Mouse (Mus musculus) liver, embryonic 11.5 days (tissue): ENCODE data around the gene Kctd14. TPM values are rescaled to one million over a fixed set of nuclear protein-coding genes. Genes with fewer than 3 reads are reported as not detected.

Experiments
- ATAC-seq: fragments of 200-750 bp; cut with Nextera tagmentation; replicated peaks from 2 replicates; pipeline ENCODE4 v1.8.0; 2017; ENCODE audit warnings: moderate number of reproducible peaks, mild to moderate bottlenecking, moderate TSS enrichment, moderate library complexity; ENCODE audit not compliant: low FRiP score
- DNase-seq: peaks from one replicate; pipeline ENCODE4 v3.0.0-alpha.2; 2017; ENCODE audit warnings: low spot score
- H3K27ac ChIP-seq: fragments of 300-500 bp; sonication (generic); 2 replicates; pipeline ENCODE4 v1.5.1; 2014; ENCODE audit warnings: mild to moderate bottlenecking, low read depth, low read length, control low read depth
- H3K27me3 ChIP-seq: fragments of 300-500 bp; sonication (generic); replicated peaks from 2 replicates; pipeline ENCODE4 v1.6.1; 2014; ENCODE audit warnings: low read length, mixed read lengths; ENCODE audit not compliant: control insufficient read depth, insufficient read depth
- H3K36me3 ChIP-seq: fragments of 300-500 bp; sonication (generic); 2 replicates; pipeline ENCODE4 v1.6.1; 2014; ENCODE audit warnings: mild to moderate bottlenecking, low read length, moderate library complexity, mixed read lengths; ENCODE audit not compliant: control insufficient read depth, insufficient read depth
- H3K4me1 ChIP-seq: fragments of 300-500 bp; sonication (generic); replicated peaks from 2 replicates; pipeline ENCODE4 v1.6.1; 2014; ENCODE audit warnings: low read length, mixed read lengths; ENCODE audit not compliant: control insufficient read depth, insufficient read depth
- H3K4me2 ChIP-seq: fragments of 300-500 bp; sonication (generic); 2 replicates; pipeline ENCODE4 v1.6.1; 2014; ENCODE audit warnings: mild to moderate bottlenecking, control low read depth, moderate library complexity
- H3K4me3 ChIP-seq: fragments of 300-500 bp; sonication (generic); 2 replicates; pipeline ENCODE4 v1.5.1; 2014; ENCODE audit warnings: low read depth, low read length, control low read depth
- H3K9ac ChIP-seq: fragments of 300-500 bp; sonication (generic); 2 replicates; pipeline ENCODE4 v1.6.1; 2014; ENCODE audit warnings: low read depth, low read length, control low read depth
- H3K9me3 ChIP-seq: fragments of 300-500 bp; sonication (generic); 2 replicates; pipeline ENCODE4 v1.6.1; 2016; ENCODE audit warnings: low read length, inconsistent platforms, mixed read lengths; ENCODE audit not compliant: control insufficient read depth
- WGBS: fragments of 180-500 bp; shearing (Covaris S2); extraction: QIAGEN DNeasy Blood & Tissue Kit; methylation state at CpG from one replicate; pipeline ENCODE4 v1.1.7; 2014; 5-methylcytosine and 5-hydroxymethylcytosine counted together
- polyA plus RNA-seq: library from polyadenylated mRNA; unstranded; fragments of >200 nt; fragmentation: Nextera tagmentation; extraction: Ambion mirVana; gene quantifications from 2 replicates; pipeline ENCODE4 v1.2.1, GENCODE M21; 2014

The Kctd14 gene
- polyA plus RNA-seq, 1 experiment from 2014 or later: 9.2 TPM

GRCm38 (mm10) chr7:97416906-97417777 is 34.0 kb upstream of the Kctd14 start, which contains the start of gene Thrsp:
Gene Thrsp (minus strand): TSS chr7:97417730.
- ATAC-seq: no peak
- Histone ChIP-seq H3K36me3 (no peaks in the 10 kb centered on the region), H3K4me3 (no peak within 1 kb of the TSS), H3K9me3 (no peaks in the 10 kb centered on the region), H3K4me1 (peaks cover 5% of the 10 kb centered on the region; the same call in 1 of the 2 replicates), H3K9ac (no peak within 1 kb of the TSS), H3K27me3 (no peaks in the 10 kb centered on the region), H3K27ac (no peak within 1 kb of the TSS), H3K4me2 (no peak within 1 kb of the TSS)
- 72% methylated on average over 25 of the region's 25 CpGs for WGBS
- no peak for DNase-seq

- H3K27ac ChIP-seq: no peak overlapping the region
- no peak overlapping the region for H3K4me2 ChIP-seq
- no peak for ATAC-seq
- H3K36me3 ChIP-seq: no peaks in the 10 kb centered on the region
- no peak for DNase-seq
- H3K4me1 ChIP-seq: peaks cover 5% of the 10 kb centered on the region; the same call in 1 of the 2 replicates
- no peaks in the 10 kb centered on the region for H3K27me3 ChIP-seq
- no peak overlapping the region for H3K4me3 ChIP-seq
- H3K9me3 ChIP-seq: no peaks in the 10 kb centered on the region
- no peak overlapping the region for H3K9ac ChIP-seq
- 77% methylated on average over 5 of the region's 5 CpGs for WGBS
These were observed 32.4 kb upstream of the Kctd14 start for GRCm38 (mm10) chr7:97418717-97419116.

- 83% methylated on average over 5 of the region's 5 CpGs for WGBS
These were observed 32.0 kb upstream of the Kctd14 start for GRCm38 (mm10) chr7:97419163-97419562.

GRCm38 (mm10) chr7:97420406-97420805 is 30.7 kb upstream of the Kctd14 start:
- Histone ChIP-seq H3K4me2 (no peak overlapping the region), H3K4me1 (no peaks in the 10 kb centered on the region), H3K4me3 (no peak overlapping the region), H3K9ac (no peak overlapping the region), H3K9me3 (no peaks in the 10 kb centered on the region), H3K36me3 (no peaks in the 10 kb centered on the region), H3K27me3 (no peaks in the 10 kb centered on the region), H3K27ac (no peak overlapping the region)
- no peak for DNase-seq
- no peak for ATAC-seq
- WGBS: 56% methylated on average over 1 of the region's 1 CpGs

More at GRCm38 (mm10) chr7:97419163-97419562, 32.0 kb upstream of the Kctd14 start:
- Histone ChIP-seq H3K27me3 (no peaks in the 10 kb centered on the region), H3K4me1 (peaks cover under 1% of the 10 kb centered on the region; the same call in 1 of the 2 replicates), H3K9ac (no peak overlapping the region), H3K36me3 (no peaks in the 10 kb centered on the region), H3K9me3 (no peaks in the 10 kb centered on the region), H3K27ac (no peak overlapping the region), H3K4me3 (no peak overlapping the region), H3K4me2 (no peak overlapping the region)
- no peak for DNase-seq
- ATAC-seq: no peak

GRCm38 (mm10) chr7:97420958-97421651 is 30.0 kb upstream of the Kctd14 start:
- WGBS: 77% methylated on average over 8 of the region's 8 CpGs
- H3K36me3 ChIP-seq: no peaks in the 10 kb centered on the region
- no peaks in the 10 kb centered on the region for H3K27me3 ChIP-seq
- no peak overlapping the region for H3K9ac ChIP-seq
- no peak overlapping the region for H3K4me2 ChIP-seq
- H3K4me3 ChIP-seq: no peak overlapping the region
- DNase-seq: no peak
- no peak overlapping the region for H3K27ac ChIP-seq
- no peak; the same call in 1 of the 2 replicates for ATAC-seq
- H3K9me3 ChIP-seq: no peaks in the 10 kb centered on the region
- no peaks in the 10 kb centered on the region for H3K4me1 ChIP-seq

- DNase-seq: no peak
- Histone ChIP-seq H3K4me1 (no peaks in the 10 kb centered on the region), H3K9ac (no peak overlapping the region), H3K4me2 (no peak overlapping the region), H3K27me3 (no peaks in the 10 kb centered on the region), H3K9me3 (no peaks in the 10 kb centered on the region), H3K36me3 (no peaks in the 10 kb centered on the region), H3K27ac (no peak overlapping the region), H3K4me3 (no peak overlapping the region)
- whole genome bisulfite sequencing: 47% methylated on average over 5 of the region's 5 CpGs
- ATAC-seq: no peak
These were observed 27.4 kb upstream of the Kctd14 start for GRCm38 (mm10) chr7:97423754-97424153.

GRCm38 (mm10) chr7:97424621-97425245 is 26.4 kb upstream of the Kctd14 start:
- WGBS: 9% methylated on average over 12 of the region's 12 CpGs
- no peaks in the 10 kb centered on the region for H3K9me3 ChIP-seq
- no peaks in the 10 kb centered on the region for H3K36me3 ChIP-seq
- DNase-seq (peak; percentile 86), ATAC-seq (peak; percentile 78)
- no peaks in the 10 kb centered on the region for H3K27me3 ChIP-seq
- no peak overlapping the region for H3K9ac ChIP-seq
- H3K4me3 ChIP-seq: no peak overlapping the region
- H3K27ac ChIP-seq: no peak overlapping the region
- H3K4me2 ChIP-seq: no peak overlapping the region
- no peaks in the 10 kb centered on the region; the same call in 1 of the 2 replicates for H3K4me1 ChIP-seq

GRCm38 (mm10) chr7:97426566-97426965 is 24.6 kb upstream of the Kctd14 start:
- Histone ChIP-seq H3K4me3 (no peak overlapping the region), H3K9me3 (no peaks in the 10 kb centered on the region)

More at GRCm38 (mm10) chr7:97426566-97426965, 24.6 kb upstream of the Kctd14 start:
- H3K27ac ChIP-seq: no peak overlapping the region
- ATAC-seq: no peak
- WGBS: 64% methylated on average over 6 of the region's 6 CpGs
- H3K36me3 ChIP-seq: no peaks in the 10 kb centered on the region
- no peaks in the 10 kb centered on the region for H3K27me3 ChIP-seq
- H3K9ac ChIP-seq: no peak overlapping the region
- no peaks in the 10 kb centered on the region; the same call in 1 of the 2 replicates for H3K4me1 ChIP-seq
- no peak for DNase-seq
- no peak overlapping the region for H3K4me2 ChIP-seq
